Mouse (Mus musculus): ENCODE results near the gene Ost4.
"Not testable (repeated sequence)": the region's sequence is repeated elsewhere in the genome, so short reads cannot be mapped to it uniquely, and the experiment has no call there.

DNA sequence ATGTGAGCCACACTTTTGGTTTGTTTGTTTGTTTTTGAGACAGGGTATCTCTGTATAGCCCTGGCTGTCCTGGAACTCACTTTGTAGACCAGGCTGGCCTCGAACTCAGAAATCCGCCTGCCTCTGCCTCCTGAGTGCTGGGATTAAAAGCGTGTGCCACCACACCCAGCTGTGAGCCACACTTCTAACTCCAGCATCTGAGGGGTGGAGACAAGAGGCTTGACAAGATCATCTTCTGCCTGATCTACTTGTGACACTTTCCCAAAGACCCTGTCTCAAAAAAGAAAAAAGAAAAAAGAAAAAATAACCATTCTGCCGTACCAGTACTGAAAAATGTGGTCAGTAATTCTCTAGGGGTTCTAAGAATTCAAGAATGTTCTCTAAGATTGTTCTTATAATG lies 25.7 kb downstream of the Ost4 start:
- TF ChIP-seq MYB (IDR thresholded peaks at IDR 0.05; ENCODE audit: low read depth, low read length); CTCF (IDR thresholded peaks at IDR 0.05 in 2 of 3, conservative IDR thresholded peaks at IDR 0.05 in 1 of 3; ENCODE audit: control insufficient read depth in 1 of 3, insufficient read depth in 1 of 3, low read depth in 2 of 3, low read length in 3 of 3, poor library complexity in 1 of 3, severe bottlenecking in 1 of 3); MAFK (IDR thresholded peaks at IDR 0.05; ENCODE audit: borderline replicate concordance, low read depth, low read length); SMC3 (IDR thresholded peaks at IDR 0.05; ENCODE audit: low read depth, low read length); ELF1 (IDR thresholded peaks at IDR 0.05; ENCODE audit: low read depth, low read length); NELFE (IDR thresholded peaks at IDR 0.05; ENCODE audit: low read depth, low read length); GABPA (IDR thresholded peaks at IDR 0.05; ENCODE audit: low read depth, low read length); POLR2A (IDR thresholded peaks at IDR 0.05; ENCODE audit: control insufficient read depth in 1 of 2, insufficient read depth in 1 of 2, low read depth in 1 of 2, low read length in 2 of 2, poor library complexity in 1 of 2); E2F4 (IDR thresholded peaks at IDR 0.05; ENCODE audit: borderline replicate concordance, low read depth, low read length); MYC (IDR thresholded peaks at IDR 0.05; ENCODE audit: low read depth, low read length); ZKSCAN1 (IDR thresholded peaks at IDR 0.05; ENCODE audit: low read depth, low read length); MAX (IDR thresholded peaks at IDR 0.05; ENCODE audit: low read length): not testable (repeated sequence)
